Mouse (Mus musculus) thymus, postnatal 10 days (tissue): ENCODE data around the gene Gm20219.
"Not testable (repeated sequence)": the region's sequence is repeated elsewhere in the genome, so short reads cannot be mapped to it uniquely, and the experiment has no call there.

Experiments
- DNase-seq, 2 experiments: peaks; one replicate each; pipeline ENCODE4 v3.0.0; 2021; ENCODE audit warnings: low spot score in 2 of 2

Gm20219 gene

DNA sequence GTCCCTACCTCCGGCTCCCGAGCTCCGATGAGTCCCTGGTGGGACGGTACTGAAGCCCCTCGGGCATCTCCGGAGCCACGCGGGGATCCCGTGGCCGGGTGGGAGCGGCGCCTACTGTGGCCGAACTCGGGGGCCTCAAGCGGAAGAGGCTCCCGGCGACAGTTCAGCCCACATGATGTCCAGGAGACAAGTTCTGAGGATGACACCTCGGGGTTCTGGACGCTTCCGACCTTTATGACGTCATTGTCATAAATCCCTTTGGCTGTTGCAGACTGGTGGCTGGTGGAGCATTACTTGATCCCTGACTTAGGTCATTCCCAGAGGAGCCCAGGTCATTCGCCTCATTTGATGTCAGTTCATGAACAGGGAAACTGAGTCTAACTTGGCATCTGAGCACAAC, 41.9 kb downstream of the Gm20219 start, which contains the start of gene Znrf4:
Gene Znrf4 (minus strand): TSS at position 122 of the 400 bp plus-strand sequence.
- DNase-seq, result no peak

- no peak for DNase-seq
These were observed 42.5 kb downstream of the Gm20219 start for GRCm38 (mm10) chr17:56511707-56512090.

DNA sequence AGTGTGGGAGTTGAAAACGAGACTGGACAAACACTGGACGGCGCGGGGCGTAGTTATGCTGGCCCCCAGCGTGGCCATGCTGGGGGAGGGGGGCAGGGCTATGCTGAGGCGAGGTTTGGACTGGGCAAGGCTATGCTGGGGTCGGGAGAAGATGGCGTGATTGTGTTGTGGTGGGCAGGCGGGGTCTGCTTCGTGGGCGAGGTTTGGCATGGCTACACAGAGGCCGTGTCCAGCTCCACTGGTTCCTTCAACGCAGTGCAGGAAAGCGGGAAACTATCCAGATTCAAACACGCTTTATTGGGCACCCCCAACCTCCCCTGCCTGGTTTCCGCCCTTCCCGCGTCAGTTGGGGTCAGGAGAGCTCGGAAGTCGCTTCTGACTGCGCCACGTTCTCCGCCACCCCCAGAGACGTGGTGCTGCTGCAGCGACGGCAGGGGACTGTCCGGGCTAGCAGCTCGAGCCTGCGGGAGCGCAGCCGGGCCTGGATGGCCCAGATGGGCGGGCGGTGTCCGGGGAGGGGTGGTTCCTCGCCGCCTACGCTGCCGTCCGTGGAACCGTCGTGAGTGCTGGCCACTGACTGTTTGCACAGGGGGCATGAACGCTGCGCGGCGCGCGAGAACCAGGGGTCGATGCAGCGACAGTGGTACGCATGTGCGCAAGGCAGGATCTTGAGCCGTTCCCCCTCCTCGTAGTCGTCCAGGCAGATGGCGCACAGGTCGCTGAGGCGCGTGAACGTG, 43.0 kb downstream of the Gm20219 start:
- no peak for DNase-seq

DNA sequence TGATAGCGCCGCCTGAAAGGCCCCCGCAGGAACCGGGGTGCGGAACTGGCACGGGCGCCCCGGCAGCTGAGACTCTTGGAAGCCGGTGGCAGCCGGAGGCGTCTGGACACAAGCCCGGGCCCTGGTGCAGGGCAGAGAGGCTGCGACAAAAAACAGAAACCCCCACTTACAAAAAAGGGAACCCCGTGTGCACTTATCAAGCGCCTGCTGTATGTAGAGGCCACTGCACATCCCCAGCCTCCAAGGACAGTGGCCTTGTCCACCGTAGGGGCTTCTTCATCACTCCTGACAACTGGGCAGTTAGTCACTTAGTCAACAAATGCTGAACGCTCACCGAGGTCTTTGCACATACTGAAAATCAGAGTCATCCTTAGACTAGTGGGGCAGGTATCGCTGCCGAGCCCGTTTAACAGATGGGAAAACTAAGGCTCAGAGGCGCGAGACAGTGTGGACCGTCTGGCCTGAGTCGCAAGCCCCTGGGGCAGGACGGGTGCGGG, 43.7 kb downstream of the Gm20219 start:
- DNase-seq, result no peak

DNA sequence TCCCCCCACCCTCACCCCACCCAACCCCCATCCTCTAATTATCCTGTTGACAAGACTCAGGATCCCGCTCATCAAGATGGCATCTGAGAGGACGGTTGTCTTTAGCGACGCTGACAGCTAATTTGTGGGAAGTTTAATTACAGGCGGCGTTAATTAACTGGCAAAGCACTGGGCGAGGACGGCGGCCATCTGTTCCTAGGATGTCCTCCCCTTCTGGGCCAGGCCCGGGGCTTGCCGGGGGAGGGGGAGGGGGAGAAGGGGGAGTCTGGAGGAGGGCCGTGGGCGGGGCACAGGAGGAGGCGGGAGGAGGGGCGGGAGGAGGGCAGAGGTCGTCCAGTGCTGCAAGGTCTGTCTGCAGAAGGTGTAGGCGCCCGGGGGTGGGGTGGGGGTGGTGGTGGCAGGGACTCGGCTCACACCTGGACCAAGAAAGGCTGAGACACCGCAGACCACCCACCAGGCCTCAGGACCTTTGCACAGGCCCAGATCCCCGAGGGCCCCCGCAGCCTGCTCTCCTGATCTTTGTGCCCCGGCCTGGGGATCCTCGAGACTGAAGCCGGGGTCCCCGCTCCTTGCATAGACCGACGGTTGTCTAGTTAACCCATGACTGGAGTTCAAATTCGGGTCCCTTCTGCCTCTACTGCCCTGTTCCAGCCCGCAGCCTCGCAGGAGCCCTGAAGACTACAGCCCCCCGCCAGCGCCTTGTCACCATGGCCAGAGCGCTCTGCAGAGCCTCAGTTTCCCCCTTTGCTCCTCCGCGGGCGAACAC, 44.3 kb downstream of the Gm20219 start:
- DNase-seq, result no peak

- DNase-seq, result no peak
These were observed 45.1 kb downstream of the Gm20219 start for GRCm38 (mm10) chr17:56509021-56509640.

DNA sequence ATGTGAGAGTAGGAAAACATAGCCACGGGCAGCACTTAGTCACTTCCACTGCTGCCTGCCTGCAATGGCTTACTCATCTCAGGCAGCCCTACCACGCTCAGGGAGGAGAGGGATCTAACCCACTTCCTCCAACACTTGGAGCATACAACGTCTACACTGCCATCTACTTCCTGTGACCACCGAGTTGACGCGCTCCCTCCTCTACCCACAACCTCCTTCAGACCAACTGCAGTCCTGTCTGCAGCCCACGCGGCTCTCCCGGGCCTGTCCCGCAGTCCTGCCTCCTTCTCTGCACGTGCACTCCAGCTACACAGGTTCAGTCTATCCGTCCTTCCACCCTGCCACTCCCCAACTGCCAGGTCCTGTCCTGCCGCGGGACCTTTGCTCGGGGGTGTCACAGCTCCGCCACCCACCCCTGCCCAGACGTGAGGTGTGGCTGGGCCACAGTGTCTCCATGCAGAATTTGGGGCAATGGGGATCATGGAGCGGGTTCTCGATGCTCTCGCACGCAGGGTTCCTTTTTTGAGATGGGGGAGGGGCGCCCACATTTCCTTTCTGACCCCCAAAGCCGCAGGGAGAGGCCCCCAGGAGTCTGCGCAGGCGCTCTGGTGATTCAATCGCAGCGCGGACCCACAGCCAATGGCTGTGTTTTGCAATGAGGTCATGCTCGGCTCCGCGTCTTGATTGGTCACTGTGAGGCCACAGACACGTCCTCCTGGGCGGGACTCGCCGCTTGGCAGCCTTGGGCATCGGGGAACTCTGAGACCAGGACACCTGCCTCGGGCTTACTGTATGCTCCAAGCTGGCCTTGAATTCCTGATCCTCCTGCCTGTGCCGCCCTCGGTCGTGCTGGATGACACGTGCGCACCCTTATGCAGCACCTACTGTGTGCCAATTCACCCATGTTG, 46.8 kb downstream of the Gm20219 start:
- peak; percentile 94 to 96 for DNase-seq

DNA sequence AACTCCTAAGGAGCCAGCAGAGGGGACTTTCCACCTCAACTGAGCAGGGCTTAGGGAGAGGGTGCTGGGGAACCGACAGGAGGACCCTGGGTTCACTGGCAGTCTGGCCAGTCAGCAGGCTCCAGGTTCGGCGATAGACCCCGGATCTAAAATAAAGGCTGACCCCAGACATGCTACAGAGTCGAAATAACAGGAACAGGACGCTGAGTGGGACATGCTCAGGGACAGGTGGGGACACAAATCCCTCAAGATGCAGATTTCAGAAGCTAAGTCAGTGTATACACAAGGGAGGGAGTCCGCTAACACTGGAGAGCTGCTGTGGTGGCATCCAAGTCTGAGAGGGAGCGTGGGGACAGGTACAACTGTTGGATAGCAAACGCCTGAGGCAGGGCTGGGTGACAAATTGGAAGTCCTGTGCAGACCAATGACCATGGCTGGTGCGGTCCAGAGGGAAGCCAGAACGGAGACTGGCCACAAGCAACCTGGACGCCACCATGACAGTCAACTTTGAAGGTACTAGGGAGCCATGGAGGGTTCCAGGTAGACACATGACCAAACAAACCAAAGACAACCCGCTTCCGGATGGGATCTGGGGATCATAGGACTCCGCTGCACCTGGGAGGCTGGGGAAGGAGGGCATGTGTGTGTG, 47.6 kb downstream of the Gm20219 start:
- DNase-seq, result no peak

GRCm38 (mm10) chr17:56505401-56505800, 48.8 kb downstream of the Gm20219 start:
- DNase-seq, result no peak

DNA sequence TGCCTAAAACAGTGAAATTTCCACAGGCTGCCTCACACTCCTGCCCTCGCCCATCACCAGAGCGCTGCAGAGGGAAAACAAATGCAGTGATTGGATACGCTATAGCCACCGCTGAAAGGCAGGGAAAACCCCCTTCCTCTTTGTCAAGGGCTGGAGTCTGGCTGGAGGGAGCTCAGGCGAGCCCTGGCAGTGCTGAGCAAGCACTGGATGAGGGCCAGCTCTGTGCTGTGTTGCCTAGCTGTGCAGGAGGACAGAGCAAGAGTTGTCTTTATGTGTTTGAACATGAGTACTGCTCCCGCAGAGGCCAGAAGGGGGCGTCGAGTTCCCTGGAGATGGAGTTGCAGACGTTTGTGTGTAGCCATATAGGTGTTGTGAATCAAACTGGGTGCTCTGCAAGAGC, 51.7 kb downstream of the Gm20219 start:
- DNase-seq, result no peak

DNA sequence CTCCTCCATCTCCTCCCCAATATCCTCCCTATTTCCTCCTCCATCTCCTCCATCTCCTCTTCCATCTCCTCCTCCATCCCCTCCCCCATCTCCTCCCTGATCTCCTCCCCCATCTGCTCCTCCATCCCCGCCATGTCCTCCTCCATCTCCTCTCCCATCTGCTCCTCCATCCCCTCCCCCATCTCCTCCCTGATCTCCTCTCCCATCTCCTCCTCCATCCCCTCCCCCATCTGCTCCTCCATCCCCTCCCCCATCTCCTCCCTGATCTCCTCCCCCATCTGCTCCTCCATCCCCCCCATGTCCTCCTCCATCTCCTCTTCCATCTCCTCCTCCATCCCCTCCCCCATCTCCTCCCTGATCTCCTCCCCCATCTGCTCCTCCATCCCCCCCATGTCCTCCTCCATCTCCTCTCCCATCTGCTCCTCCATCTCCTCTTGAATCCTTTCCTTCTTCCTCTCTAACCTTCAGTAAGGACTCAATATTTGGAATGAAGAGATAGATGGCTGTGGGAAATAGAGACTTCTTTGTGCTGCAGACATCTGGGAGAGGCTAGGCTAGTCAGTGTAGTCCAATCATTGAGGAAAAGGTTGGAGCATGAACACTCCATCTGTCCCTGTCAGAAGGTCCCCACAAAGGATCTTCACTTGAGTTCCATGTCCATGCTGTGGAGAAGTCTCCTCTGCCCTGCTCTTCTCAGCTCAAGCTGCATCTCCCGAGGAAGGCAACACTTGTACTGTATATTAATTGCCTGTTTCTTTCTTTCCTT, 52.4 kb downstream of the Gm20219 start:
- not testable (repeated sequence) for DNase-seq
